Mouse (Mus musculus) lung, postnatal 0 days (tissue): ENCODE data around the gene Sept12.

Source experiments
- CTCF ChIP-seq: IDR thresholded peaks from 2 replicates; pipeline ENCODE4 v1.5.1; 2016; ENCODE audit warnings: antibody characterized with exemption, mild to moderate bottlenecking
- EP300 ChIP-seq: IDR thresholded peaks from 2 replicates; pipeline ENCODE4 v1.6.1; 2016; ENCODE audit warnings: antibody characterized with exemption, mild to moderate bottlenecking, control low read depth

GRCm38 (mm10) chr16:5013054-5013838 is 15.6 kb upstream of the Sept12 start, which contains the start of gene Rogdi:
- TF ChIP-seq CTCF (peak; percentile 50), EP300 (no peak)
